Mouse (Mus musculus): ENCODE results near the gene Dgkz. TPM values are rescaled to one million over a fixed set of nuclear protein-coding genes. Genes with fewer than 3 reads are reported as not detected.

Gene Dgkz
- total and polyA plus RNA-seq, 2 experiments from 2014 or later: 40.7 to 163 TPM

DNA sequence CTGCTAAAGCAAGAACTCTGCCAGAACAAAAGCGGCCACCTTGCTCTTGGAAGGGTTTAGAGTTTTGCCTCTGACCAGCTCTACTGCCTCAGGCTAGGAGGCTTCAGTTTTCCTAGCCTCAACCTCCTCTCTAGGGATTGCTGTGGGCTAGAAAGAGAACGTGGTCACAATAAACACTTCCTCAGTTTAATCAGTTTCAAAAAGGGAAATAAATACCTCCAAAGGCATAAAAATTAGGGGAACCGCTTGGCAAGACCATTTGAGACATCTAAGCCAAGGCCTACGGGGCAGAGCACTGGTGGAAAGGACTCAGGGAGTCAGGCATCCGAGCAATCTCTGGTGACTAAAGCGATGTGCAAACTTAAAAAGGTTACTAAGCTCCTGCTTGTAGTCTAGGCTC, 19.8 kb downstream of the Dgkz start:
- WGBS: 84% methylated on average over 6 of the region's 6 CpGs
- H3K9me3 ChIP-seq (ENCODE audit: low read length): no peaks in the 10 kb centered on the region
- no peaks in the 10 kb centered on the region for H3K36me3 ChIP-seq (ENCODE audit: insufficient read depth, low read length)
- no peak overlapping the region for H3K4me2 ChIP-seq (ENCODE audit: low read depth, low read length)
- peaks cover 24% of the 10 kb centered on the region for H3K4me1 ChIP-seq (ENCODE audit: insufficient read depth, low read length)
- no peak for ATAC-seq
- no peak overlapping the region for H3K9ac ChIP-seq (replicated peaks; ENCODE audit: low read length)
- peak overlapping the region; percentile 32; the same call in 1 of the 2 replicates for H3K27ac ChIP-seq
- TF ChIP-seq CTCF (IDR thresholded peaks at IDR 0.05; ENCODE audit: low read depth): no peak
- H3K27me3 ChIP-seq (ENCODE audit: insufficient read depth, low read length): no peaks in the 10 kb centered on the region
- no peak for DNase-seq (ENCODE audit: low spot score)
- H3K4me3 ChIP-seq (ENCODE audit: low read length): no peak overlapping the region

- no peak for ATAC-seq
- TF ChIP-seq CTCF (IDR thresholded peaks at IDR 0.05; ENCODE audit: low read depth): no peak
- peaks cover 28% of the 10 kb centered on the region for H3K4me1 ChIP-seq (ENCODE audit: insufficient read depth, low read length)
Measured at GRCm38 (mm10) chr2:91955121-91955591, 20.5 kb downstream of the Dgkz start.

DNA sequence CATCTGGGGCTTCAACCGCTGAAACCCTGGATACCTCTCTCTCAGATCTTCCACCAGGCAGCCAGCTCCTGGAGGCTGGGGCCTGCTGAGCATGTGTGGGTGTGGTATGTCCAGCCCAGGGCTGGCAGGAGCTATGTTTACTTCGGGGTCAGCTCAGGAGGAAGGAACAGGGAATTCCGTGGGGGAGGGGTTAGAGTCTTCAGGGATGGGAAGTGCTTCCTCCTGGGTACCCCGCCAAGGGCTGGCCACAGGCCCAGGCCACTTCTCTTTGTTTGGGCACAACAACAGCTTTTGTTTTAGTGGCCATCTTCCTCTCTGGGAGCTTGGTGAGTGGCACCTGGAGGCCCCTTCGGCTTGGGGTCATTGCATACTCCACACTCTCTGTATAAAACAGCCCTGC, 21.8 kb downstream of the Dgkz start:
- Histone ChIP-seq H3K4me2 (ENCODE audit: low read depth, low read length) (no peak overlapping the region), H3K27ac (no peak overlapping the region; the same call in 1 of the 2 replicates), H3K4me3 (ENCODE audit: low read length) (no peak overlapping the region), H3K9me3 (ENCODE audit: low read length) (no peaks in the 10 kb centered on the region), H3K9ac (replicated peaks; ENCODE audit: low read length) (no peak overlapping the region), H3K4me1 (ENCODE audit: insufficient read depth, low read length) (peaks cover 27% of the 10 kb centered on the region), H3K36me3 (ENCODE audit: insufficient read depth, low read length) (no peaks in the 10 kb centered on the region), H3K27me3 (ENCODE audit: insufficient read depth, low read length) (no peaks in the 10 kb centered on the region)
- DNase-seq (ENCODE audit: low spot score) (no peak), ATAC-seq (peak; percentile 18; the same call in 1 of the 2 replicates)
- TF ChIP-seq CTCF (IDR thresholded peaks at IDR 0.05; ENCODE audit: low read depth): no peak
- WGBS: 21% methylated on average over 5 of the region's 5 CpGs

More at GRCm38 (mm10) chr2:91955121-91955591, 20.5 kb downstream of the Dgkz start:
- Histone ChIP-seq H3K4me2 (ENCODE audit: low read depth, low read length) (no peak overlapping the region), H3K9ac (replicated peaks; ENCODE audit: low read length) (no peak overlapping the region), H3K27me3 (ENCODE audit: insufficient read depth, low read length) (no peaks in the 10 kb centered on the region), H3K9me3 (ENCODE audit: low read length) (no peaks in the 10 kb centered on the region), H3K4me3 (ENCODE audit: low read length) (no peak overlapping the region), H3K36me3 (ENCODE audit: insufficient read depth, low read length) (no peaks in the 10 kb centered on the region), H3K27ac (peak overlapping the region; percentile 32; the same call in 1 of the 2 replicates)
- DNase-seq (ENCODE audit: low spot score): no peak
- WGBS: 63% methylated on average over 4 of the region's 4 CpGs

DNA sequence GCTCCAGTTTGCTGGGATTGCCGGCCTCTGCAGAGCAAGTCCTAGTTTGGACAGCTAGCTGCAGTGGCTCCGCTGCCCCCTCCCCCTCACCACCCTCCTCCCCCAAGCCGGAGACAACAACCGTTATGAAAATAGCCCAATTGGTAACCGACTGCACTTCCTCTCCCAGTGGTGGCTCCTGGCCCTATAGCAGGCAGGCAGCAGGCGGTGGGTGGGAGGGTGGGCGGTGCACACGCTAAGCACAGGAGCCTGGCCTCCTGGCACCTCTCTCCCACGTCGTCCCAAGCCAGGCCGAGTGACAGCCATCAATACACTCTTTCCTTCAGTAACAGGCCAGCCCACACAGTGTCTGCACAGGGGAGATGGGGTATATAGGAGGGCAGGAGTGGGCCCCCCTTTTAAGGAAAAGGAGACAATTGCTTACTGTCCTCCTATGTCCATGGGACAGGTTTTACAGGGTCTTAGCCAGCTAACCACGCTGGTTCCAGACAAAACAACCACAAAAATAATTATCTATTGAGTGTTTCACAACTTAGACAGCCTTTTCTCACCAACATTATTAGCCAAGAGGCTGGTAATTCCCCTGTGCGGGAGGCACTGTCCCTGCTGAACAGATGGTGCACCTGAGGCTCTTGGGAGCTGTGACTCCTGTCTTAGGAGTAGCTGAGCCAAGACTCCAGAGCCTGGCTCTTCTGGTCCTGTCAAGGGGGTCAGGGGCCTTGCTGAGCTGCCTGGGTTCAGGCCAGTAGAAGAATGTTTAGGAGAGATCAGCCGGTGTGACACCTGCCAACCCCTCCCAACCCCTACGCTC, 25.2 kb downstream of the Dgkz start:
- ATAC-seq (peak; percentile 36), DNase-seq (ENCODE audit: low spot score) (peak; percentile 59)
- Histone ChIP-seq H3K4me3 (ENCODE audit: low read length) (0 out of 2 replicates have a peak overlapping the region, but pooled peaks have one; percentile 7), H3K4me1 (ENCODE audit: insufficient read depth, low read length) (peaks cover 40% of the 10 kb centered on the region), H3K27me3 (ENCODE audit: insufficient read depth, low read length) (no peaks in the 10 kb centered on the region), H3K9ac (replicated peaks; ENCODE audit: low read length) (peak overlapping the region; percentile 37), H3K4me2 (ENCODE audit: low read depth, low read length) (peak overlapping the region; percentile 43), H3K9me3 (ENCODE audit: low read length) (no peaks in the 10 kb centered on the region), H3K27ac (peak overlapping the region; percentile 74), H3K36me3 (ENCODE audit: insufficient read depth, low read length) (no peaks in the 10 kb centered on the region)
- TF ChIP-seq CTCF (IDR thresholded peaks at IDR 0.05; ENCODE audit: low read depth): no peak
- 17% methylated on average over 15 of the region's 15 CpGs for WGBS

DNA sequence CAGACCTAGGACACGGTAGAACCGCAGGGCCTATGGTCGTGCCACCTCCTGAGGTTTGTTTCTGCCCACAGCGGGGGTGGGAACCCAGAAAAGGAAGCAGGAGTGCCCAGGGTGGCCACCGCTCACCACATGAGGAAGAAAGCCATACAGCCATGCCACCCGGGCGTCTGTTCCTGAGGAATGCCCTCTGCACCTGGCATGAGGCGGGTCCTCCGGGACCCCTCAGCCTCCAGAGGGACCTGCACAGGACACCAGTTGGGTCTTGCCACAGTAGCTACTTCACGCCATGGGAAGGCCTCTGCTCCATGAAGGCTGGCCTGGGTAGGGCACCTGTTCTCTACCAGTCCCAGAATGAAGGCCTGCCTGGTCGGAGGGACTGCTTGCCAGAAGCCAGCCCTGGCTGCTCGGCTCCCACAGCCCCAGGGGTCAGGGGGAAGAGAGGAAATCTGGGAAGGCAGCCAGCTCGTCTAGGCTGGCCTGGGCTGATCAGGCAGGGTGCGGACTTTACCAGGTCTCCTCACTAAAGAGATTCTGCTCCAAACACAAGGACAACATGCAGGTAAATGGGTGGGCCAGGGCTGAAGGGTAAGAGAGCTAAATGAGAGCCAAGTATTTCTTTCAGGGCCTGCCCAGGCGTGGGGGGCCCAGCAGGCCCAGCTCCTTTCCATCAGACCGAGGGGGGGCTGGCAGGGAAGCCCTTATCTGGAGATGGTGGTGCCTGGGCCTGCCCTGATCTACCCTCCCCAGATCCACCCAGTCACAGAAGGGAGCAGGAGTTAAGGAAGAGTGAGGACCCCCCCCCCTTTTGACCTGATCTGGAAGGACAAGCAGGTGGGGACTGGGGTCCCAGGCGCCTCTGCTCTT, 26.0 kb downstream of the Dgkz start:
- ATAC-seq (peak; percentile 14; the same call in 1 of the 2 replicates), DNase-seq (ENCODE audit: low spot score) (peak; percentile 71)
- 0 out of 2 replicates have a peak overlapping the region, but pooled peaks have one; percentile 7 for H3K4me3 ChIP-seq (ENCODE audit: low read length)
- no peaks in the 10 kb centered on the region for H3K36me3 ChIP-seq (ENCODE audit: insufficient read depth, low read length)
- peaks cover 44% of the 10 kb centered on the region for H3K4me1 ChIP-seq (ENCODE audit: insufficient read depth, low read length)
- peak overlapping the region; percentile 74 for H3K27ac ChIP-seq
- no peaks in the 10 kb centered on the region for H3K27me3 ChIP-seq (ENCODE audit: insufficient read depth, low read length)
- peak overlapping the region; percentile 43 for H3K4me2 ChIP-seq (ENCODE audit: low read depth, low read length)
- no peaks in the 10 kb centered on the region for H3K9me3 ChIP-seq (ENCODE audit: low read length)
- WGBS: 58% methylated on average over 17 of the region's 17 CpGs
- H3K9ac ChIP-seq (replicated peaks; ENCODE audit: low read length): peak overlapping the region; percentile 37
- no peak for TF ChIP-seq CTCF (IDR thresholded peaks at IDR 0.05; ENCODE audit: low read depth)

- no peak for TF ChIP-seq CTCF (IDR thresholded peaks at IDR 0.05; ENCODE audit: low read depth)
- no peaks in the 10 kb centered on the region for H3K9me3 ChIP-seq (ENCODE audit: low read length)
- H3K4me3 ChIP-seq (ENCODE audit: low read length): no peak overlapping the region
- no peak for ATAC-seq
- no peak overlapping the region for H3K4me2 ChIP-seq (ENCODE audit: low read depth, low read length)
- H3K36me3 ChIP-seq (ENCODE audit: insufficient read depth, low read length): no peaks in the 10 kb centered on the region
- no peak overlapping the region for H3K9ac ChIP-seq (replicated peaks; ENCODE audit: low read length)
- H3K27me3 ChIP-seq (ENCODE audit: insufficient read depth, low read length): no peaks in the 10 kb centered on the region
- no peak for DNase-seq (ENCODE audit: low spot score)
- H3K4me1 ChIP-seq (ENCODE audit: insufficient read depth, low read length): peaks cover 40% of the 10 kb centered on the region
- H3K27ac ChIP-seq: peak overlapping the region; percentile 74; the same call in 1 of the 2 replicates
- 44% methylated on average over 3 of the region's 3 CpGs for WGBS
Measured at GRCm38 (mm10) chr2:91948792-91949241, 26.8 kb downstream of the Dgkz start.
